Mouse (Mus musculus): ENCODE results near the gene Nell1. TPM values are rescaled to one million over a fixed set of nuclear protein-coding genes. Genes with fewer than 3 reads are reported as not detected.

Nell1 gene
- total RNA-seq, 2 experiments from 2014 or later = 0.90 to 0.91 TPM

DNA sequence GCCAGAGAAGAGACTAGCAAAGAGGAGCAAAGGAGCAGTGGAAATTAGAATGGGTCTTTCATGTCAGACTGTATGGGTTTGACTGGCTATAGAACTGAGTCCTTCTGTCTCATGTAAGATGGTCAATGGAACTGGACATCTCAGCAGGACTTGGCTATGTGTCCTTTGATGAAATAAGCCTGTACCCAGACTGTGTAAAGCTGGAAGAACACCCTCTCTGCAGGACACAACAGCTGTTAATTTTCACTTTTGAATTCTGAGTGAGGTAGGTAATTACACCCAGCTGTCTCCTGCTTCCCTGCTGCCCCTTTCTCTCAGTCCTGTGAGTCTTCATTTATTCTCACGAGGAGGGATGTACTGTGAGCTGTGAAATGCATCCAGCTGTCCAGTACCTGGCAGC is 895.5 kb downstream of the Nell1 start:
- DNase-seq = no peak

DNA sequence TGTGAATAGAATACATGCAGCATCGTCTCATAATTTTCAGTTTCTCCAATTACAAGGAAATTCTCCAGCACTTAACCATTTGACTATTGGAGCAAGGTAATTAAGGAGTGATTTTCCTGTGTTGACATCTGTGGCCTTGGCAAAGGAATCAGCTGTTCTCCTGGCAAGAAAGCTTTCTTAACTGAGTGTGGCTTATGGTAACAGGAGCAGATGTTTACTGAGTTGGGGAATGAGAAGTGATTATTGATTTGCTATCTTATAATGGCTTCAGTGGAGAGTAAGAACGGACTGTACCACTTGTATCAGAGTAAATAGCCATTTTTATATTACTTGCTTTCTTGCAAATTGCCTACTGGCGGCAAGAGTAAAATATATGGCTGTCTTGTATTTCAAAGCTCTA is 913.0 kb downstream of the Nell1 start:
- no peak for DNase-seq

DNA sequence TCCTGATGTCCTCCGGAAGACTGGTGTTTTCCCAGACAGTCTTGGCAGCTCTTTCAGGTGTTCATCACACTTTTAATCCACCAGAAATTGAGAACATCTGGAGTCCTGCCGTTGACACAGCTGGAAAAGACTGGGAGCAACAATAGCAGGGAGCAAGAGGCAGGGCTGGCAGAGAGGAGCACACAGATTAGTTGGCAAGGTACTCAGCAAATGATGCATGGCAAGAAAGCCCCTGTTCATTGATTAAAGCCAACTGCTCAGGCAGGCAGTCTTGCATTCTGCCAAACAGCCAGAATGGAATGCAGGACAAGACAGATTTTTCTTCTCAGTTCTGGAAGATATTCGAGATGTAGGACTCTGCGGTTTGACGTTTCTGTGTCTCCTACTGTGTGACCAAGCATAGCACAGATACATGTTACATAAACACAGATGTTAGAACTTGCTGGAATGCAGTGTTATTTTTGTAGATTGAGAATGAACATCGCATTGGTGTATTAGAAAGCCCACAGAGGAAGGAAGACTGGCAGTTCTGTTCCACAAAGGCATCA is 925.0 kb downstream of the Nell1 start:
- DNase-seq = no peak

Other genes starting within 250 kb of the Nell1 start
- 10 to 100 TPM; 16.1 to 17.7 TPM for gene Htatip2, start 215.7 kb upstream of the Nell1 start, total RNA-seq (2021)
- gene Prmt3, start 196.5 kb upstream of the Nell1 start, total RNA-seq (2021) = 10 to 100 TPM; 23.2 to 26.7 TPM
- gene Slc6a5, start 64.7 kb upstream of the Nell1 start, total RNA-seq (2021) = 1 to 10 TPM in 1 of 2 experiments, under 1 TPM in 1; 0.58 to 1.7 TPM